ENCODE assay signal across 8 mouse cellular contexts in genomic region chr7:79130843-79131444, GRCm38 (mm10). TPM values are rescaled to one million over a fixed set of nuclear protein-coding genes. Genes with fewer than 3 reads are reported as not detected.
DNase-seq lines count a peak whose midpoint lies in the region; ATAC-seq and TF ChIP-seq lines count a peak whose summit lies in the region.

Gene Hapln3, minus strand, starts transcription at chr7:79131018.

- no peak for DNase-seq in lung, adult 18-20 months
- peak; percentile 56 for DNase-seq in midbrain, embryonic 10.5 days (ENCODE audit: low spot score)
- no peak for DNase-seq in thymus, postnatal 4 days
- DNase-seq in layer of hippocampus, postnatal 25 days (ENCODE audit: extremely low spot score in 1 of 2, low spot score in 1 of 2) = no peak
- no peak for DNase-seq in adipocyte (ENCODE audit: low spot score)

- H3K27ac ChIP-seq in lung, embryonic 15.5 days = no peak within 1 kb of the TSS
- H3K27ac ChIP-seq in forebrain, embryonic 13.5 days = no peak within 1 kb of the TSS
- no peak within 1 kb of the TSS for H3K27ac ChIP-seq in intestine, postnatal 0 days (ENCODE audit: low read depth, low read length)
- peak within 1 kb of the TSS; percentile 46; the same call in 1 of the 2 replicates for H3K27ac ChIP-seq in midbrain, embryonic 10.5 days (replicated peaks)

- no peaks in the 10 kb centered on the region for H3K27me3 ChIP-seq in lung, embryonic 15.5 days
- peaks cover 13% of the 10 kb centered on the region for H3K27me3 ChIP-seq in forebrain, embryonic 13.5 days
- 0 out of 2 replicates have a peak, but pooled peaks cover 4% of the 10 kb centered on the region for H3K27me3 ChIP-seq in intestine, postnatal 0 days (replicated peaks; ENCODE audit: control insufficient read depth, insufficient read depth, low read length)
- H3K27me3 ChIP-seq in midbrain, embryonic 10.5 days (ENCODE audit: low read depth, poor library complexity, severe bottlenecking) = peaks cover 39% of the 10 kb centered on the region

- peaks cover 20% of the 10 kb centered on the region for H3K36me3 ChIP-seq in lung, embryonic 15.5 days
- H3K36me3 ChIP-seq in forebrain, embryonic 13.5 days (ENCODE audit: poor library complexity, severe bottlenecking) = peaks cover 17% of the 10 kb centered on the region; the same call in 1 of the 2 replicates
- peaks cover 20% of the 10 kb centered on the region; the same call in 1 of the 2 replicates for H3K36me3 ChIP-seq in intestine, postnatal 0 days (ENCODE audit: control insufficient read depth, insufficient read depth)
- H3K36me3 ChIP-seq in midbrain, embryonic 10.5 days = peaks cover 23% of the 10 kb centered on the region

- peak within 1 kb of the TSS; percentile 56 for H3K4me2 ChIP-seq in lung, embryonic 15.5 days
- H3K4me2 ChIP-seq in forebrain, embryonic 13.5 days = peak within 1 kb of the TSS; percentile 53
- H3K4me2 ChIP-seq in intestine, postnatal 0 days (replicated peaks; ENCODE audit: low read depth) = peak within 1 kb of the TSS; percentile 56

- TF ChIP-seq CTCF in intestine, postnatal 0 days (IDR thresholded peaks at IDR 0.05; ENCODE audit: low read depth) = no peak

- 0 out of 2 replicates have a peak, but pooled peaks have one; percentile 13 for ATAC-seq in lung, embryonic 15.5 days (ENCODE audit: borderline replicate concordance, extremely low read depth, low FRiP score, low TSS enrichment)
- peak; percentile 39 for ATAC-seq in forebrain, embryonic 13.5 days
- no peak for ATAC-seq in intestine, postnatal 0 days

- no peaks in the 10 kb centered on the region for H3K9me3 ChIP-seq in lung, embryonic 15.5 days
- no peaks in the 10 kb centered on the region for H3K9me3 ChIP-seq in forebrain, embryonic 13.5 days (replicated peaks)
- H3K9me3 ChIP-seq in intestine, postnatal 0 days (ENCODE audit: control insufficient read depth) = no peaks in the 10 kb centered on the region
- no peaks in the 10 kb centered on the region for H3K9me3 ChIP-seq in midbrain, embryonic 10.5 days (replicated peaks)

- H3K4me3 ChIP-seq in lung, embryonic 15.5 days = peak within 1 kb of the TSS; percentile 29
- peak within 1 kb of the TSS; percentile 28 for H3K4me3 ChIP-seq in forebrain, embryonic 13.5 days
- no peak within 1 kb of the TSS for H3K4me3 ChIP-seq in intestine, postnatal 0 days (ENCODE audit: low read depth, low read length)
- H3K4me3 ChIP-seq in midbrain, embryonic 10.5 days = peak within 1 kb of the TSS; percentile 43

- 3% methylated on average over 19 of the region's 19 CpGs for WGBS in lung, embryonic 15.5 days
- 5% methylated on average over 19 of the region's 19 CpGs for WGBS in forebrain, embryonic 13.5 days
- WGBS in intestine, postnatal 0 days = 8% methylated on average over 19 of the region's 19 CpGs
- 4% methylated on average over 19 of the region's 19 CpGs for WGBS in midbrain, embryonic 10.5 days

- H3K4me1 ChIP-seq in lung, embryonic 15.5 days = peaks cover 18% of the 10 kb centered on the region
- H3K4me1 ChIP-seq in forebrain, embryonic 13.5 days = peaks cover 20% of the 10 kb centered on the region
- H3K4me1 ChIP-seq in intestine, postnatal 0 days (replicated peaks; ENCODE audit: control insufficient read depth, insufficient read depth, low read length) = 0 out of 2 replicates have a peak, but pooled peaks cover 2% of the 10 kb centered on the region
- H3K4me1 ChIP-seq in midbrain, embryonic 10.5 days = peaks cover 47% of the 10 kb centered on the region

- H3K9ac ChIP-seq in lung, embryonic 15.5 days = no peak within 1 kb of the TSS
- H3K9ac ChIP-seq in forebrain, embryonic 13.5 days = peak within 1 kb of the TSS; percentile 51
- peak within 1 kb of the TSS; percentile 17; the same call in 1 of the 2 replicates for H3K9ac ChIP-seq in intestine, postnatal 0 days (ENCODE audit: low read depth, low read length)

RNA-seq across cellular contexts. Expression of gene Hapln3, which starts in this region (rescaled TPM):
- 1.6 and 3.0 TPM in 2 replicates for polyA plus RNA-seq in lung, embryonic 15.5 days (2015; fragmentation: Nextera tagmentation; extraction: Ambion mirVana)
- polyA plus RNA-seq in forebrain, embryonic 13.5 days (2015; fragmentation: Nextera tagmentation; extraction: Ambion mirVana) = 1.9 TPM in 2 replicates
- 0.25 and 0.48 TPM in 2 replicates for polyA plus RNA-seq in intestine, postnatal 0 days (2015; fragmentation: Nextera tagmentation; extraction: Ambion mirVana)
- polyA plus RNA-seq in midbrain, embryonic 10.5 days (2016; fragmentation: Nextera tagmentation; extraction: Ambion mirVana) = 2.7 and 3.2 TPM in 2 replicates
- total RNA-seq in layer of hippocampus, postnatal 25 days (2021) = 1 to 10 TPM; 2.5 to 4.0 TPM
